Mouse (Mus musculus) B cell, adult 67 days (primary cell): ENCODE data around the gene Epyc. TPM values are rescaled to one million over a fixed set of nuclear protein-coding genes. Genes with fewer than 3 reads are reported as not detected.

Source experiments
- total RNA-seq, 2 experiments: library from RNA; stranded (reverse); gene quantifications; 4 replicates each; pipeline ENCODE4 v1.2.4; 2023

Gene Epyc
- not detected for total RNA-seq

DNA sequence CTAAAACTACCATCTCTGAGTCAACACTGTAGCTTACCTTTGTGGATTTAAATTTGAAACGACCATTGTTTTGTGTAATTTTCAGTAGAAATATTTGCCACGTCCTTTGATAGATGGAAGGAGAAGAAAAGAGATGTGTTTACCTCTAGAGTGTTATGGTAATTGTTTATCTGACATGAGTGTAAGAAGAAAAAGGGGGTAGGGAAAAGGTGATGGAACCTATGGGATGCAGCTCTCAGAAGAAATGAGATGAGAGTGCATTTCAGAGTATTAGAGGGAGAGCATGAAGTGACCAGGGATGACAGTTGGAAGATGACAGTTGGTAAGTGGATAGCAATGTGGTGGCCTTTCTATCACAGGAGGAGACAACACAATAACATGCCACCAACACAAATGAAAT is at the start of gene Epyc:
Gene Epyc (plus strand): TSS at position 301 of the 400 bp plus-strand sequence.

DNA sequence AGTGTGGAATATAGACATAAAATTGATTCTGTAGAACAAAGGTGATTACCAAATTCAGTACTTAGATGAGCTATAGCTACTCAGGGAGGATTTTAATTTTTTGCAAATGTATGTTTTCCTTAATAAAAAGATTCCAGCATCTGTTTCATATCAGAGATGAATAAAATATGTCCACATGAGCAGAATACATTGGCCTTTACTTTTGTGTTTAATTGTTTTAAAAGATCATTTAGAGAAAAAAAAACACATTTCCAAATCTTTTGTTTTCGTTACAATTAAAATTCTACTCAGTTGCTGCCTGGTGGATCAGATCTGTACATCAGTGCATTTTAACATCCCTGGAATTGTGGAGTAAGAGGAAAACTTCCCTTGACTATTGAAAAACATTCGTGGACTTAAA is 37.3 kb upstream of the Epyc start, which contains the start of gene Kera:
Gene Kera (plus strand): TSS at position 301 of the 400 bp plus-strand sequence.

DNA sequence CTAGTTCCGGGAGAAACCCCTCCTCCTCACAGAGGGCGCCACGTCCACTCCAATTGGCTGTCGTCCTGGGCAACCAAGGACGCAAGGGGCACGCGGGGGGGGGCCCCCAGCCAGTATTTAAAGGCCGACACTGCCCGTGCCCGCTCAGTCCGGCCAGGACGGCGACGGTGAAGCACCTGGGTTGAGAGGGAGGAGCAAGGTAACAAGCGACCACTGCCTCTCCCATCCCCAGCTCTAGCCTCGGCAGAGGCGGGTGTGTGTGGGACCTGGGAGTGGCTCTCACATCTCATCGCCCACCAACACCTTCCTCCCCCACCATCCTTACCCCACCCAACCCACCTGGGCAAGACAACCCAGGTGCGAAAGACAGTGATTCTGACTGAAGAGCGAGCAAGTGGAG is 49.0 kb downstream of the Epyc start, which contains the start of gene Ccer1:
Gene Ccer1 (plus strand): TSS at position 147 of the 400 bp plus-strand sequence.

DNA sequence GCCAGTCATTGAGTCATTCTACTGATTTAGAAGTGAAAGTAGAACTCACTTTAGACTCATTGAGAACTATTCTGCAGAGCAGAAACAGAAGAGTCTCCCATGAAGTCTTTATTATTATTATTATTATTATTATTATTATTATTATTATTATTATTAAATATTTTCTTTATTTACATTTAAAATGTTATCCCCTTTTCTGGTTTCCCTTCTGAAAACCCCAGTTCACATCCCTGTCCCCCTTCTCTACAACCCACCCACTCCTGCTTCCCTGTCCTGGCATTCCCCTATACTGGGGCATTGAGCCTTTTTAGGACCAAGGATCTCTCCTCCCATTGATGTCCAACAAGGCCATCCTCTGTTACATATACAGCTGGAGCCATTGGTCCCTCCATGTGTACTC is 82.8 kb downstream of the Epyc start, which contains the start of gene C030005K15Rik:
Gene C030005K15Rik (minus strand): TSS at position 101 of the 400 bp plus-strand sequence.

Other genes with a start within 250 kb of the Epyc start
- gene Dcn, start 164.5 kb upstream of the Epyc start, total RNA-seq, result not detected
- not detected for gene Lum, start 78.9 kb upstream of the Epyc start, total RNA-seq
- gene Kera, start 37.2 kb upstream of the Epyc start, total RNA-seq, result not detected
- not detected for gene Ccer1, start 49.0 kb downstream of the Epyc start, total RNA-seq
- gene C030005K15Rik, start 82.7 kb downstream of the Epyc start, total RNA-seq, result not detected